Mouse (Mus musculus): ENCODE results near the gene Asb17. TPM values are rescaled to one million over a fixed set of nuclear protein-coding genes. Genes with fewer than 3 reads are reported as not detected.

Gene Asb17
- not detected in 2 replicates for polyA plus RNA-seq (2012; ENCODE audit: insufficient read depth, insufficient read length, missing spikeins)

DNA sequence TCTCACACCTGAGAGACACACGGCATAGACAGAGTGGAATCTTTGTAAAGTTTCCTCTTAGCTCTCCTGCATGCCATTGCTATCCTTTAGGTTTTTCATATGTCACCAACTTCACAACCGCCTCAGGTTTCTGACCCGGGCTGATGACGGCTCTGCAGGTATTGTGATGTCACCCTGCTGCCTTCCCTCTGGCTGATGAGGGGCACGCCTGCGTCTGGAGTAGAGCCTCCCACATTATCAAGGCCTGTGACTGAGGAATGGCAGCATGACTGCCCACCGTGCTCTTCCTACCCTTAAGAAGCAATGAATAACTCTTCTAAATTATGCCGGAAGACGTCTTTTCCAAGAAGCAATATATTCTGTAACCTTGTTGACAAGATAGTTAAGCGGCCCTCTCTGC is at the start of gene Asb17:
Gene Asb17, plus strand, starts transcription at position 180 of the 400 bp plus-strand sequence.
- no peak for TF ChIP-seq POLR2A (IDR thresholded peaks at IDR 0.05; ENCODE audit: borderline replicate concordance, low read depth, low read length)
- TF ChIP-seq CTCF (IDR thresholded peaks at IDR 0.05; ENCODE audit: low read depth, low read length): no peak
- H3K4me1 ChIP-seq (ENCODE audit: control insufficient read depth, insufficient read depth, low read length): no peaks in the 10 kb centered on the region
- H3K27ac ChIP-seq (ENCODE audit: insufficient read depth, low read depth, low read length): no peak within 1 kb of the TSS
- no peak within 1 kb of the TSS for H3K4me3 ChIP-seq (ENCODE audit: insufficient read depth, low read length)

DNA sequence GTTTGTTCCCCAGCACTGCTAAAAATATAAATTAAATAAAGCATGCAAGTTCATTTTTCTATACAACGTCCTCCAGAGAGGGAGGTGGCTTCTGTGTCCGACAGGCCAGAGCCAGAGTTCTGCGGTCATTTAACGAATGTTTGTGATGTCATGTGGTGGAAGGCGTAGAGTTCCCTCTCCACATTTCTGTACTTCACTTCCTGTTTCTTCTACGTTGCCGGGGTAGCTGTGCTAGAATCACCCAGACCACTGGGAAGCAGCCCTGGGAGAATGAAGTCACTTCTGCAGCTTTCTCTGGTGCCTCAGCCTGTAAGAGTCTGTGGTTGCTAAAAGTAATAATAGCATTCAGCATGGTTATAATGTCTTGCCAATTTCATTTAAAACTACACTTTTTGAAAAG is 46.4 kb upstream of the Asb17 start:
- Histone ChIP-seq H3K27ac (ENCODE audit: insufficient read depth, low read depth, low read length) (no peak overlapping the region), H3K4me3 (ENCODE audit: insufficient read depth, low read length) (no peak overlapping the region), H3K4me1 (ENCODE audit: control insufficient read depth, insufficient read depth, low read length) (no peaks in the 10 kb centered on the region)
- TF ChIP-seq CTCF (IDR thresholded peaks at IDR 0.05; ENCODE audit: low read depth, low read length): no peak
- no peak for TF ChIP-seq POLR2A (IDR thresholded peaks at IDR 0.05; ENCODE audit: borderline replicate concordance, low read depth, low read length)

DNA sequence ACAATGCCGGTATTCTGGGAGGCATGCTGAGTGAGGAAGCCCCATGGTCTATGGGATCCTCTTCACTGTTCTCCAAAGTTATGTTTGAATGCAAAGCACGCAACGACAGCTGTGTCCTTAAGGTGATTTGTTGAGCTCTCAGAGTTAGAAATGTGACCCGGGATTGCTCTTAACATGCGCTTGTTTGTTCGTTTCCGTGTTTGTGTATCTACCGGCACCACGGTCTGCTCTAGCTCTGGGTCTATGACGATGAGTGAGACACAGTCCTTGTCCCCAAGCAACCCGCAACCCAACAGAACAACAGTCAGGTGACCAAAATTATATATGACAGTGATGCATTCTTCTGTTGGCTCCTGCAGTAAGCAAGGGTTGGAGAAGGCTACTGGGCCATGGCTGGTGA is 44.4 kb upstream of the Asb17 start:
- TF ChIP-seq POLR2A (IDR thresholded peaks at IDR 0.05; ENCODE audit: borderline replicate concordance, low read depth, low read length) (no peak), CTCF (IDR thresholded peaks at IDR 0.05; ENCODE audit: low read depth, low read length) (no peak)
- Histone ChIP-seq H3K27ac (ENCODE audit: insufficient read depth, low read depth, low read length) (no peak overlapping the region), H3K4me1 (ENCODE audit: control insufficient read depth, insufficient read depth, low read length) (no peaks in the 10 kb centered on the region), H3K4me3 (ENCODE audit: insufficient read depth, low read length) (no peak overlapping the region)

DNA sequence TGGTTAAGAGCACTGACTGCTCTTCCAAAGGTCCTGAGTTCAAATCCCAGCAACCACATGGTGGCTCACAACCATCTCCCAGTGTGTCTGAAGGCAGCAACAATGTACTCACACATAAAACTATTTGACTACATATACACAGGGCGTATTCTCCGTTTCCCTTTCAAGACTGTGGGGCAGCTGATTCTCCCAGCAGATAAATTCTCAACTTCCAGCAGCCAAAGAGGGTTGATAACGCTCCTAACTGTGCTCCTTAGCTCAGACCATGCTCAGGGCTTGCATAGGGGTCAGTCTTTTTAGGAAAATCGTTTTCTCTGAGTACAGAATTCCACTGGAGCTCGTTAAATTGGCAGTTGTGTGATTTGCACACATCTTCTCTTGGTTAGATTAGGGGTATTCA is 43.3 kb upstream of the Asb17 start:
- H3K4me1 ChIP-seq (ENCODE audit: control insufficient read depth, insufficient read depth, low read length): no peaks in the 10 kb centered on the region
- H3K4me3 ChIP-seq (ENCODE audit: insufficient read depth, low read length): no peak overlapping the region
- H3K27ac ChIP-seq (ENCODE audit: insufficient read depth, low read depth, low read length): no peak overlapping the region
- TF ChIP-seq POLR2A (IDR thresholded peaks at IDR 0.05; ENCODE audit: borderline replicate concordance, low read depth, low read length) (no peak), CTCF (IDR thresholded peaks at IDR 0.05; ENCODE audit: low read depth, low read length) (no peak)

DNA sequence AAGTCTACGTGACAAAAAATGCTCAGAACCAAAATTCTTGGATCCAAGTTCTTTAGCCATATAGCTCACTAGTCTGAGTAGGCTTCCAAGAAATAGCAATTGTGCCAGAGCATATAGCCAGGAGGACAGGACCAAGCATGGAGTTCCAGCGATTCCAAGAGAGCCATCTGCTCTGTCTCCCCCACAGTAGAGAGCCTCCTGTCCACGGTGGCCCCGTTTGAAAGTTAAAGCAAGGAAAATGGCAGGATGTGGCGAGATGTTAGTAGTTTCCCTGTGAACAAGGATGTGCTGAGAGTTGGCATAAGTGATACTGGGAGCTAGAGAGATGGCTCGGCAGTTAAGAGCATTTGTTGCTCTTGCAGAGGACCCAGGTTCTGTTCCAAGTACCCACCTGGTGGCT is 42.5 kb upstream of the Asb17 start:
- no peak overlapping the region for H3K4me3 ChIP-seq (ENCODE audit: insufficient read depth, low read length)
- no peaks in the 10 kb centered on the region for H3K4me1 ChIP-seq (ENCODE audit: control insufficient read depth, insufficient read depth, low read length)
- TF ChIP-seq CTCF (IDR thresholded peaks at IDR 0.05; ENCODE audit: low read depth, low read length) (no peak), POLR2A (IDR thresholded peaks at IDR 0.05; ENCODE audit: borderline replicate concordance, low read depth, low read length) (no peak)
- no peak overlapping the region for H3K27ac ChIP-seq (ENCODE audit: insufficient read depth, low read depth, low read length)

DNA sequence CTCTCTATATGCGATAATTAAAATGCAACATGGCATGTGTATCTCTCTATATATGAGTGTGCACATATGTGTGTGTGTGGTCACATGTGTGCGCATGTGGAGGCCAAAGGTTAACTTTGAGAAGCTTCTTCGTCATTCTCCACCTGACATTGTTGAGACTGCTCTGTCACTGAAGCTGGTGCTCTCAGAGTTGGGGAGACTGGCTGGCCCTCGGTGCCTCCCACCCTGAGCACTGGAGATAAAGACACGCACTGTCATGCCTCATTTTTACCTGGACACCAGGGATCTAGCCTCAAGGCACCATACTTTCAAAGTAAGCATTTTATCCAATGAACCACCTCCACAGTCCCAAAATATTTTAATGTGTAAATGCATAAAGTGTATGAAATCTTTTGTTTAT is 41.4 kb upstream of the Asb17 start:
- Histone ChIP-seq H3K27ac (ENCODE audit: insufficient read depth, low read depth, low read length) (no peak overlapping the region), H3K4me1 (ENCODE audit: control insufficient read depth, insufficient read depth, low read length) (no peaks in the 10 kb centered on the region), H3K4me3 (ENCODE audit: insufficient read depth, low read length) (no peak overlapping the region)
- TF ChIP-seq CTCF (IDR thresholded peaks at IDR 0.05; ENCODE audit: low read depth, low read length) (no peak), POLR2A (IDR thresholded peaks at IDR 0.05; ENCODE audit: borderline replicate concordance, low read depth, low read length) (no peak)

DNA sequence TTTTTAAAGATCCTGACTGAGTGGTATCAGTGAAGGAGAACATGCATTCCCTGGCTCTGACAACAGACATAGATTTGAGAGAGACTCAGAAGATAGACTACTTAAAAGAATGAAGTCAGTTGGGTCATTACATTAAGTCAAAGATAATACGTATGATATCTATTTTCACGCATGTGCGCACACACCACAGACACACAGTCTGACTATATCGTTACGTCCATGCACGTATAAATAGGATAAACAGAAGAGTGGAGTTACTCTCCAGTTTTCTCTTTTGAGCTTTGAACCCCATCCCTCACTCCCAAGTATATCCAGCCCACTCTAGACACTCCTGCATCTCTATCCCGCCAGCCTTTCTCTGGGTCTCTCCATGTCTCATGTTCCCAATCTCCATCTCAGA is 40.0 kb upstream of the Asb17 start:
- no peak overlapping the region for H3K4me3 ChIP-seq (ENCODE audit: insufficient read depth, low read length)
- H3K27ac ChIP-seq (ENCODE audit: insufficient read depth, low read depth, low read length): no peak overlapping the region
- TF ChIP-seq CTCF (IDR thresholded peaks at IDR 0.05; ENCODE audit: low read depth, low read length) (no peak), POLR2A (IDR thresholded peaks at IDR 0.05; ENCODE audit: borderline replicate concordance, low read depth, low read length) (no peak)
- no peaks in the 10 kb centered on the region for H3K4me1 ChIP-seq (ENCODE audit: control insufficient read depth, insufficient read depth, low read length)

DNA sequence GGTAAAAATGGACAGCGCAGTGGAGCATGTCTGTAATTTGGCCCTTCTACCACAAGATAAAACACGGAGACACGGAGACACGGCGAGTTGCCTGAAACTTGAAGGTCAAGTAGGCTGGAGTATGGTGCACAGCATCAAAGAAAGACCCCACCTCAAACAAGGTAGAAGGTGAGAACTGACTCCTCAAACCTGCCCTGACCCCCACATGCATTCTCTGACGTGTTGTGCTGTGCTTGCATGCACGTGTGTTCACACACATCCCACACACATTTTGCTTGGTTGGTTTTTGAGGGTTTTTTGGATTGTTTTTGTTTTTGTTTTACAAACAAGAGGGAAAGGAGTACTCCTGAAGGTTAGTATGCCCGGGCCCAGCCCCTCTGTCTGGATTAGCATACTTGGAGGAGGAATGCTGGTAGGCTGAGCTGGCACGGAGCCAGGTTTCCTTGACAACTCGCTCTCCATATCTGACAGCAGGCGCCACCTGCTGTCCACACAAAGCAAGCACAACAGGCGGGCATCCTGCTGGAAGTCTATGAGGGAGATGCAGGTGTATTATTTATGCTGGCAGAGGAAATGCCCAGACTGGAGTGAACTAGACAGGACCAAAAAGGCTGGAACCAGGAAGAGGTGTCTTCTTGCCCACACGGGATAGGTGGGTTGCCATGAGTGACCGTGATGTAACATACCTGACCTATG is 37.8 kb upstream of the Asb17 start:
- no peak overlapping the region for H3K27ac ChIP-seq (ENCODE audit: insufficient read depth, low read depth, low read length)
- TF ChIP-seq CTCF (IDR thresholded peaks at IDR 0.05; ENCODE audit: low read depth, low read length) (no peak), POLR2A (IDR thresholded peaks at IDR 0.05; ENCODE audit: borderline replicate concordance, low read depth, low read length) (no peak)
- no peak overlapping the region for H3K4me3 ChIP-seq (ENCODE audit: insufficient read depth, low read length)
- H3K4me1 ChIP-seq (ENCODE audit: control insufficient read depth, insufficient read depth, low read length): no peaks in the 10 kb centered on the region

DNA sequence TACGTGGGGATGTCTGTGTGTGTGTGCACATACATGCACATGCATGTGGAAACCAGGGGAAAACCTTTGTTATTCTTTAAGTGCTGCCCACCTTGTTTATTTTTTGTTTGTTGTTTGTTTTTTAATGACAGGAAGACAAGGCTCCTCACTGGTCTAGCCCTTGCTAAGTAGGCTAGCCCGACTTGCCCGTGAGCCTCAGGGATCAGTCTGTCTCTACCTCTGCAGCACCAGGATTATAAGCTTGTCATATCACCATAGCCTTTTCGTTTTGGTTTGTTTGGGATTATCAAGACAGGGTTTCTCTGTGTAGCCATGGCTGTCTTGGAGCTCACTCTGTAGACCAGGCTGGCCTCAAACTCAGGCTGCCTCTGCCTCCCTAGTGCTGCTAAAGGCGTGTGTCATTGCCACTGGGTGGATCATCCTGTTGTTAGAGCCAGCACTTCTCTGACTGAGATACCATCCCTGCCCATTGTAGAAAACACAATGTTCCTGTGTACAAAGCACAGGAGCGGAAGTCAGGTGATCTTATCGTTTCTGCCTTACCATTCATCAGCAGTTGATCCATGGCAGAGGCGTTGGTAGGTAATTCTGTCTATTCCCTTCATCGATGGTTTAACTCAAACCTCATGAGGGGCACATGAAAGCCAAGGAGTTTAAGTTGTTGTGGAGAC is 37.1 kb upstream of the Asb17 start:
- Histone ChIP-seq H3K4me1 (ENCODE audit: control insufficient read depth, insufficient read depth, low read length) (no peaks in the 10 kb centered on the region), H3K4me3 (ENCODE audit: insufficient read depth, low read length) (no peak overlapping the region), H3K27ac (ENCODE audit: insufficient read depth, low read depth, low read length) (no peak overlapping the region)
- TF ChIP-seq CTCF (IDR thresholded peaks at IDR 0.05; ENCODE audit: low read depth, low read length): no peak
- no peak for TF ChIP-seq POLR2A (IDR thresholded peaks at IDR 0.05; ENCODE audit: borderline replicate concordance, low read depth, low read length)

DNA sequence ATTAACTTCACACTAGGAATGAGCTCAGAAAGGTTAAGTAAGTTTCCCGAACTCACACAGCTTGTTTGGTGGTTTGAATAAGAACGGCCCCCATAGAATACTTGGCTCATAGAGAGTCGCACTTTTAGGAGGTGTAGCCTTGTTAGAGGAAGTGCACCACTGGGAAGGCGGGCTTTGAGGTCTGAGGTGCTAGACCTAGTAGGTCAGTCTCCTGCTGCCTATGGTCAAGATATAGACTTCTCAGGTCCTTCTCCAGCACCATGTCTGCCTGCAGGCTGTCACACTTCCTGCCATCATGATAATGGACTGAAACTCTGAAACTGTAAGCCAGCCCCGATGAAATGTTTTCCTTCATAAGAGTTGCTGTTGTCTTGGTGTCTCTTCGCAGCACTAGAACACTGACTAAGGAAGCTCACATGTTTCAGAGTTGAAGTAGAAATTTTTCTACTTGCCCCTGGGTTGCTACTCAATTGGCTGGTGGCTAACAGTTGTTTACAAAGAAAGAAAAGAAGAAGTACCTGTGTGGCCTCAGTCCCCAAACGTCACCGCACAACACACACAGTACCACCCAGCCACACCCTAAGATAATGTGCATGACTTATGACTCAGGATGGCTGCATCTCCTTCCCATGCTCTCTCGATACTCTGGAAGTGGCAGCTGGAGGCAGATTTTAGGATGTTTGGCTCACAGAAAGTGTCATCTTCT is 36.4 kb upstream of the Asb17 start:
- Histone ChIP-seq H3K4me1 (ENCODE audit: control insufficient read depth, insufficient read depth, low read length) (no peaks in the 10 kb centered on the region), H3K27ac (ENCODE audit: insufficient read depth, low read depth, low read length) (no peak overlapping the region), H3K4me3 (ENCODE audit: insufficient read depth, low read length) (no peak overlapping the region)
- no peak for TF ChIP-seq POLR2A (IDR thresholded peaks at IDR 0.05; ENCODE audit: borderline replicate concordance, low read depth, low read length)
- no peak for TF ChIP-seq CTCF (IDR thresholded peaks at IDR 0.05; ENCODE audit: low read depth, low read length)

Data from bone marrow macrophage, adult 2 months (primary cell).